Mouse (Mus musculus) neural tube, embryonic 14.5 days (tissue): ENCODE results near the gene Grb7. TPM values are rescaled to one million over a fixed set of nuclear protein-coding genes. Genes with fewer than 3 reads are reported as not detected.

ENCODE experiments used
- ATAC-seq: fragments of 200-750 bp; cut with Nextera tagmentation; 2 replicates; pipeline ENCODE4 v1.8.0; 2017; ENCODE audit warnings: low read depth, mild to moderate bottlenecking, moderate TSS enrichment, moderate library complexity
- H3K27ac ChIP-seq: fragments of 300-500 bp; sonication (generic); 2 replicates; pipeline ENCODE4 v1.5.1; 2014; ENCODE audit warnings: low read depth, mild to moderate bottlenecking, control low read depth, low read length, moderate library complexity, mixed read lengths
- H3K27me3 ChIP-seq: fragments of 300-500 bp; sonication (generic); 2 replicates; pipeline ENCODE4 v1.6.1; 2014; ENCODE audit warnings: low read length; ENCODE audit not compliant: control insufficient read depth, insufficient read depth
- H3K36me3 ChIP-seq: fragments of 300-500 bp; sonication (generic); 2 replicates; pipeline ENCODE4 v1.6.1; 2014; ENCODE audit warnings: low read length, mixed read lengths; ENCODE audit not compliant: control insufficient read depth, insufficient read depth
- H3K4me1 ChIP-seq: fragments of 300-500 bp; sonication (generic); 2 replicates; pipeline ENCODE4 v1.6.1; 2014; ENCODE audit warnings: low read length; ENCODE audit not compliant: control insufficient read depth, insufficient read depth
- H3K4me2 ChIP-seq: fragments of 300-500 bp; sonication (generic); 2 replicates; pipeline ENCODE4 v1.6.1; 2014; ENCODE audit warnings: mild to moderate bottlenecking, low read depth, low read length, control low read depth
- H3K4me3 ChIP-seq: fragments of 300-500 bp; sonication (generic); 2 replicates; pipeline ENCODE4 v1.5.1; 2014; ENCODE audit warnings: low read depth, low read length, control low read depth, mixed read lengths
- H3K9ac ChIP-seq: fragments of 300-500 bp; sonication (generic); replicated peaks from 2 replicates; pipeline ENCODE4 v1.6.1; 2014; ENCODE audit warnings: low read depth, mild to moderate bottlenecking, control low read depth, low read length, mixed read lengths
- H3K9me3 ChIP-seq: fragments of 300-500 bp; sonication (generic); 2 replicates; pipeline ENCODE4 v1.6.1; 2016; ENCODE audit warnings: low read length; ENCODE audit not compliant: control insufficient read depth
- WGBS: fragments of 180-500 bp; shearing (Covaris S2); extraction: QIAGEN DNeasy Blood & Tissue Kit; methylation state at CpG from one replicate; pipeline ENCODE4 v1.1.7; 2014; 5-methylcytosine and 5-hydroxymethylcytosine counted together
- polyA plus RNA-seq: library from polyadenylated mRNA; unstranded; fragments of >200 nt; fragmentation: Nextera tagmentation; extraction: Ambion mirVana; gene quantifications from 2 replicates; pipeline ENCODE4 v1.2.1, GENCODE M21; 2014

The Grb7 gene
- polyA plus RNA-seq, 1 experiment from 2014 or later, result 0.86 TPM

DNA sequence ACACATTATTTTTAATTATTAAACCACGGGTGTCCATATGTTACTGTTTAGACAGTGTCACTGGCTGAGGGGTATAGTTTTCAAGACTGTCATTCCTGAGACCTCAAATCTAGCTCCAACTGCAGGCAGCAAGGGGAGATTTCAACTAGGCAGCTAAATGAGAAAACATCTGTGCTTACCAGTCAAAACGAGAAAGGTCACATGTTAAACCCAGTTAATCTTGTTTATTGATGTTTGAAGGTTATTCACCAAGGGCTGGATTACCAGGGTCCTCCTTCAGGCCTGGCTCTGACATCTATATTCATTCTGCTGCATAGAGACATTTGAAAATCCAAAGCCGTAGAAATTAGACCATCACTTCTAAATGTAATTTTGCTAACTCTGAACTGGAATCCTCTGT is 58.7 kb downstream of the Grb7 start:
- H3K4me3 ChIP-seq, result no peak overlapping the region
- no peak overlapping the region for H3K4me2 ChIP-seq
- no peaks in the 10 kb centered on the region for H3K27me3 ChIP-seq
- peaks cover 5% of the 10 kb centered on the region; the same call in 1 of the 2 replicates for H3K4me1 ChIP-seq
- 66% methylated on average over 3 of the region's 3 CpGs for WGBS
- no peak overlapping the region for H3K27ac ChIP-seq
- no peaks in the 10 kb centered on the region for H3K9me3 ChIP-seq
- no peak overlapping the region for H3K9ac ChIP-seq
- no peaks in the 10 kb centered on the region for H3K36me3 ChIP-seq
- ATAC-seq, result no peak

Other genes with a start within 250 kb of the Grb7 start
- gene Cdk12, start 243.3 kb upstream of the Grb7 start, polyA plus RNA-seq, result 11.3 TPM in 2 replicates
- 25.3 and 25.5 TPM in 2 replicates for gene Neurod2, start 116.7 kb upstream of the Grb7 start, polyA plus RNA-seq
- 1.3 and 2.4 TPM in 2 replicates for gene Ppp1r1b, start 98.0 kb upstream of the Grb7 start, polyA plus RNA-seq
- gene Stard3, start 88.0 kb upstream of the Grb7 start, polyA plus RNA-seq, result 28.0 and 35.6 TPM in 2 replicates
- 0.29 and 0.39 TPM in 2 replicates for gene Tcap, start 62.6 kb upstream of the Grb7 start, polyA plus RNA-seq
- 1.8 and 2.6 TPM in 2 replicates for gene Pnmt, start 59.9 kb upstream of the Grb7 start, polyA plus RNA-seq
- 5.8 and 6.2 TPM in 2 replicates for gene Pgap3, start 45.9 kb upstream of the Grb7 start, polyA plus RNA-seq
- gene Erbb2, start 33.9 kb upstream of the Grb7 start, polyA plus RNA-seq, result 5.9 and 9.1 TPM in 2 replicates
- 234 and 247 TPM in 2 replicates for gene Mien1, start 7.4 kb upstream of the Grb7 start, polyA plus RNA-seq
- 0.20 and 0.22 TPM in 2 replicates for gene Ikzf3, start 99.6 kb downstream of the Grb7 start, polyA plus RNA-seq
- not detected in 2 replicates for gene Zpbp2, start 104.7 kb downstream of the Grb7 start, polyA plus RNA-seq
- 14.5 and 16.2 TPM in 2 replicates for gene Ormdl3, start 141.0 kb downstream of the Grb7 start, polyA plus RNA-seq
- gene Lrrc3c, start 151.9 kb downstream of the Grb7 start, polyA plus RNA-seq, result not detected in 2 replicates
- gene Gm12355, start 179.3 kb downstream of the Grb7 start, polyA plus RNA-seq, result 0.37 and 0.76 TPM in 2 replicates
- not detected in 2 replicates for gene Gsdma3, start 180.0 kb downstream of the Grb7 start, polyA plus RNA-seq
- gene Gsdma2, start 200.4 kb downstream of the Grb7 start, polyA plus RNA-seq, result not detected in 2 replicates
- not detected in 2 replicates for gene Gsdma, start 218.0 kb downstream of the Grb7 start, polyA plus RNA-seq
- 117 and 124 TPM in 2 replicates for gene Psmd3, start 236.2 kb downstream of the Grb7 start, polyA plus RNA-seq